Mouse (Mus musculus): ENCODE results near the gene Asrgl1.
"Not testable (repeated sequence)": the region's sequence is repeated elsewhere in the genome, so short reads cannot be mapped to it uniquely, and the experiment has no call there.

Gene Asrgl1

GRCm38 (mm10) chr19:9135512-9136331 is at the start of gene Asrgl1:
Gene Asrgl1, minus strand, starts transcription at chr19:9135636.
- in situ Hi-C loops (cut with MboI, MseI), result no loop called here

DNA sequence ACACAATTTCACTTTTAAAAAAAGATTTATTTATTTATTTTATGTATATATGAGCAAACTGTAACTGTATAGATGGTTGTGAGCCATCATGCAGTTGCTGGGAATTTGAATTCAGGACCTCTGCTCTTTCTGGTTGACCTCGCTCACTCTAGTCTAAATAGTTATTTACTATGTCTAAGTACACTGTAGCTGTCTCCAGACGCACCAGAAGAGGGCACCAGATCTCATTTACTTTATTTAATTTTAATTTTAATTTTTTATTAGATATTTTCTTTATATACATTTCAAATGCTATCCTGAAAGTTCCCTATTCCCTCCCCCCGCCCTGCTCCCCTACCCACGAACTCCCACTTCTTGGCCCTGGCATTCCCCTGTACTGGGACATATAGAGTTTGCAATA is 10.8 kb upstream of the Asrgl1 start:
- in situ Hi-C loops (cut with MboI, MseI), result no loop called here

DNA sequence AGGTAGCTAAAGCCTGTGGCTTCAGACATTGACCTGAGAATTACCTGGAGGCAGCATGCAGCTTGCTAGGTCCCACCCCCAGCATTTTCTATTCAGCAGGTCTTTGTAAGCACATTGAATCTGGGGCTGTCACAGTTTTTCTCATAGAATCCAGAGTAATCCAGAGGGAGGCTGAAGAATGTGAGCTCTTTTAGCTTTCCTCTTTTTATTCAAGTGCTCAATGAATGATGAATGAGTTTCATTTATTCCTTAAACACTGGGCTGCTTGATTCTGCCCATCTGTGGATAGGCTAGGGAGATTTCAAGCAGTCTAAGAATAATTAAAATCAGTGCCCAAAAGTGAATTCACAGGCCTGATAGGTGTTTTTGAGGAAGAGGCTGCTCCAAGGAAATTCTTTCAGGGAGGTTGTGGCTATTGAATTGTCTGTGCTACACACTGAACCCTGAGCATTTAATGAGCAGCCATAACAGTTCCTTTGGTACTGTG is 8.2 kb upstream of the Asrgl1 start:
- in situ Hi-C loops (cut with MboI, MseI), result no loop called here

GRCm38 (mm10) chr19:9143230-9143629 is 7.8 kb upstream of the Asrgl1 start:
- in situ Hi-C loops (cut with MboI, MseI), result no loop called here

DNA sequence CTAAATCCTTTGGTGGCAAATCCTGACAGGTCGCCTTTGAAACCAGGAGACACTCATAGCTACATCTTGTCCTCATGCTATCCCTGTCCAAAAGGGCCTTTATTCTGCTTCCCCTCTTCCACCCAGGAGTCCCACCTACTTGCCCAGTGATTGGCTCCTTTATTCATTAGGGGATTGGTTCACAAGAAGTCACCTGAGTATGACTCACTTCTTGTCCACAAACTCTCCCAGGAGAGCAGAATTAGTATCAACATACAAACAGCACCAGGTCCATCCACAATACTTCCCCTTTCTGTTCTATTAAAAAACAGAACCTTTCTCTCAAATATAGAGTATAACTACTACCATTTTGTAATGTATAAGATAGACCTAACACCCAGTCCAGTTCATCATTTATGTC is 4.9 kb upstream of the Asrgl1 start:
- in situ Hi-C loops (cut with MboI, MseI), result not testable (repeated sequence)

DNA sequence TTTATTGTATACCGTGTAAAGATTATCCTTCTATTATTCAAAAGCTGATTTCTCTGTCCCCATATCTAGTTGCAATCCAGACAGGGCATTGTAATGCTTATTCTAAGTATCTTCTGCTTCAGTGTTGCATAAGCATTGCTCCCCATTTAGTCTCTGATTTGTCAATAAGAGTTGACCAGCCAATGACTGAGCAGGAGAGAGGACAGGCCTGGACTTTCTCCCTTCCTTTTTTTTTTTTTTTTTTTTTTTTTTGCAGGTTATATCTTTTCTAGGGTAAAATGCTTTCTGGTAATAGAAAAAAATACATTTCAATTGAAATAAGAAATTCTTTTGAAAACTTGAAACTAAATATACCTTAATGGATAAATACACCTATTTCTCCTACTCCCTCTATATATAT is 1.7 kb upstream of the Asrgl1 start:
- in situ Hi-C loops (cut with MboI, MseI), result no loop called here

DNA sequence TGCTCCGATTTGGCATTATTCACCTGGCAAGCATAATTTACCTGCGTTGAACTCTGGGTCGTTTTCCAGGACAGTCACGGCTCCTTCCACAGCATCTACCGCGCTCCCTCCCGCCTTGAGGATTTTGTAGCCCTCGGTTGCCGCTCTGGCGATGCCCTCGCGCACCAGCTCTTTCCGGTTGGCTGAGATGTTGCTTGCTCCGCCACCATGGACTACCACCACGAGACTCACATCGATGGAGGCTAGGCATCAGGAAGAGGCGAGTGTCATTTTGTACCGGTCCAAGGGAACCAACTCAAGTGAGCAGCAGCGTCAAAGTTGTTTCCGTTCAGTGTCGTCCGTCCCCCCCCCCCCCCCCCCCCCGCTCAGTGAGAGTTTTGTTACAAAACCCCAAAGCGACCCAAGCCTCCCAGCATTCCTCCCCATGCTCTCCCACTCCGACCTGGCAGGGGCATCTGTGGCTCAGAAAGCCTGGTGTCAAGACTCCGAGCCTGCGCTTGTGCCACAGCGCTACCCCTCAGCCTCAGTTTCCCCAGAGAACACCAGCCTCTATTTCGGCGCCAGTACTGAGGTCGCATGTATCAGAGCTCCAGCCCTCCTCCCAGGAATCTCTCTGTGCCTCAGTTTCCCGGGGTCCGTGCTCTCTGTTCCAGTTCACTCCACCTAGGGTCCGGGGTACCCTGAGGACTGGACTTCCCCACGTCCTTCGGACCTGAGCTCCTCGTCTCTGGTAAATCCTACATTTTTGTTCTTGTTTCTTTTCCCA is 507 bp downstream of the Asrgl1 start:
- in situ Hi-C loops (cut with MboI, MseI), result no loop called here

- in situ Hi-C loops (cut with MboI, MseI), result no loop called here
Observed at GRCm38 (mm10) chr19:9129996-9130395, 5.4 kb downstream of the Asrgl1 start.

- in situ Hi-C loops (cut with MboI, MseI), result no loop called here
Observed at GRCm38 (mm10) chr19:9128499-9129194, 6.8 kb downstream of the Asrgl1 start.

DNA sequence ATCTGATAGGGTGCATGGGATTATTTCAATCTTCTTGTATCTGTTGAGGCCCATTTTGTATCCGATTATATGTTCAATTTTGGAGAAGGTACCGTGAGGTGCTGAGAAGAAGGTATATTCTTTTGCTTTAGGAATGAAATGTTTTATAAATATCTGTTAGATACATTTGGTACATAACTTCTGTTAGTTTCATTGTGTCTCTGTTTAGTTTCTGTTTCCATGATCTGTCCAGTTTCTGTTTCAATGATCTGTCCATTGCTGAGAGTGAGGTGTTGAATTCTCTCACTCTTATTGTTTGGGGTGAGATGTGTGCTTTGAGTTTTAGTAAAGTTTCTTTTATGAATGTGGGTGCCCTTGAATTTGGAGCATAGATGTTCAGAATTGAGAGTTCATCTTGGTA is 11.4 kb downstream of the Asrgl1 start:
- in situ Hi-C loops (cut with MboI, MseI), result not testable (repeated sequence)

- in situ Hi-C loops (cut with MboI, MseI), result no loop called here
Observed at GRCm38 (mm10) chr19:9122390-9122789, 13.0 kb downstream of the Asrgl1 start.

DNA sequence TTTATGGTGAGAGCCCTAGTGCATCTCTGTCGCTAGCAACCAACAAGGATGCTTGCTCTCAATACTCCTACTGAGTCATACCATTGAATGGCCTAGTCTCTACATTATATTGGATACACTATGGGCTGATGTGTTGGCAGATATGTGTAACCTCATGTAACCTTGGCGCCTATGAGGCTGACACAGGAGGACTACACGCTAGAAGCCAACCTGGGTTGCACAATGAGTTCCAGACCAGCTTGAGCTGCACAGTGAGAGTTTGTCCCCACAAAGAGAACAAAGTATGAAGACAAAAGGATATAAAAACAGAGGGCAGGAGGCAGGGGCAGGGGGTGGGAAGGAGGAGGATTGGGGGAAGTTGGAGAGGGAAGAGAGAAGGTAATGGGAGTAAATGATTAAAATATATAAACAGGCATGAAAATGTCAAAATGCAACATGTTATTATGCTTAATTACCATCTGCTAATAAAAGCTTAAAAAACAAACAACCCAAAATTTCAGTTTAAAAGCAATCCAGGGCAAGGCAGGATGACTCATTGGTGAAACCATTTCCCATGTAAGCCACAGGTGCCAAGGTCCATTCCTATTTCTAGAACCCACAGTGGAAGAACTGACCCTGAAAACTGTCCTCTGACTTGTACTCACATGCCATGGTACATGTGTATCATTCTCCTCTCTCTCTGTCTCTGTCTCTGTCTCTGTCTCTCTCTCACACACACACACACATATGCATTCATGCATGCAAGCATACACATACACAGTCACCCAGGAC is 15.6 kb downstream of the Asrgl1 start:
- in situ Hi-C loops (cut with MboI, MseI), result no loop called here

GRCm38 (mm10) chr19:9117275-9117674 is 18.2 kb downstream of the Asrgl1 start:
- in situ Hi-C loops (cut with MboI, MseI), result no loop called here

DNA sequence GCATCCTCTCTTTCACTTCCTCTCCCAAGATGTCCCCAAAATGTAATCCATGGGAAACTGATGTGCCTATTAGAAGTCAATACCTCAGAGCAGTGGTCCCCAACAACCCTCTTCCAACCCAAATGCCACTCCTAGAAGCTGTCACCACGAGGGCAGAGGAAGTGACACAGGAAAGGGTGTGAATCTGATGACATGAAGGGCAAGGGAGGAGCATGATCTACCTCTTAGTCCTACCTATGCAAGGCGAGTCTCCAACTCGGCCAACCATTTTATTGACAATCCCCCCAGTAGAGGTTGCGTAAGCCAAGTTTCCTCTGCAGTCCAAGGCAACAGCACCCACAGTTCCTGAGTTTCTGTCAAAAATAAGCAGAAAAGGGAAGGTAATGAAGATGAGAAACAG is 19.2 kb downstream of the Asrgl1 start:
- in situ Hi-C loops (cut with MboI, MseI), result no loop called here

DNA sequence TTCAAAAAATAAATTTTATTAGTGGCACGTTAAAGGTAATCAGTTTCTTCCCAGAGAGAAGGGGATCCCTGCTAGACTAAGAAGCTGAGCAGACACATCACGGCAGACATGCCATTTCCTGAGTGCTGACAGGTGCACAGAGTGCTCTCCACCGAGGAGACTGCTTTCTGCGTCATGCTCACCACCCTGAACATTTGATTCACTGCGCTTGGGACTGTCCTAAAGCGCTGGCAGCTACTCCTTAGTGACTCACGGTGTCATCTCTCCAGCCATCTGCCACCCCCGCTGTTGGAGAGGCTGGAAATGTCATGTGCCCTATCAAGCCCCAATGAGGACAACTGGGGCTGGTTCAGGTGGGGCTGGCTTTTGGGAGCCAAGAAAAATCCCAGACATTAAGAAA is 23.4 kb downstream of the Asrgl1 start:
- in situ Hi-C loops (cut with MboI, MseI), result no loop called here

GRCm38 (mm10) chr19:9110182-9110869 is 25.1 kb downstream of the Asrgl1 start:
- in situ Hi-C loops (cut with MboI, MseI), result no loop called here

GRCm38 (mm10) chr19:9108536-9108935 is 26.9 kb downstream of the Asrgl1 start:
- in situ Hi-C loops (cut with MboI, MseI), result loop anchor here (5.0 kb wide), 1 partner anchor 251 kb away; no protein-coding TSS in a partner anchor

GRCm38 (mm10) chr19:9107379-9107755 is 28.1 kb downstream of the Asrgl1 start:
- in situ Hi-C loops (cut with MboI, MseI), result loop anchor here (5.0 kb wide), 1 partner anchor 250 kb away; no protein-coding TSS in a partner anchor

GRCm38 (mm10) chr19:9106751-9107378 is 28.6 kb downstream of the Asrgl1 start:
- in situ Hi-C loops (cut with MboI, MseI), result loop anchor here (5.0 kb wide), 1 partner anchor 250 kb away; no protein-coding TSS in a partner anchor

GRCm38 (mm10) chr19:9106096-9106495 is 29.3 kb downstream of the Asrgl1 start:
- in situ Hi-C loops (cut with MboI, MseI), result loop anchor here (5.0 kb wide), 1 partner anchor 249 kb away; no protein-coding TSS in a partner anchor

Data from T-helper 2 cell (primary cell).